Mouse (Mus musculus): ENCODE data around the gene Stard8. TPM values are rescaled to one million over a fixed set of nuclear protein-coding genes. Genes with fewer than 3 reads are reported as not detected.

Gene Stard8
- polyA plus RNA-seq, 1 experiment from 2014 or later: 6.7 TPM

DNA sequence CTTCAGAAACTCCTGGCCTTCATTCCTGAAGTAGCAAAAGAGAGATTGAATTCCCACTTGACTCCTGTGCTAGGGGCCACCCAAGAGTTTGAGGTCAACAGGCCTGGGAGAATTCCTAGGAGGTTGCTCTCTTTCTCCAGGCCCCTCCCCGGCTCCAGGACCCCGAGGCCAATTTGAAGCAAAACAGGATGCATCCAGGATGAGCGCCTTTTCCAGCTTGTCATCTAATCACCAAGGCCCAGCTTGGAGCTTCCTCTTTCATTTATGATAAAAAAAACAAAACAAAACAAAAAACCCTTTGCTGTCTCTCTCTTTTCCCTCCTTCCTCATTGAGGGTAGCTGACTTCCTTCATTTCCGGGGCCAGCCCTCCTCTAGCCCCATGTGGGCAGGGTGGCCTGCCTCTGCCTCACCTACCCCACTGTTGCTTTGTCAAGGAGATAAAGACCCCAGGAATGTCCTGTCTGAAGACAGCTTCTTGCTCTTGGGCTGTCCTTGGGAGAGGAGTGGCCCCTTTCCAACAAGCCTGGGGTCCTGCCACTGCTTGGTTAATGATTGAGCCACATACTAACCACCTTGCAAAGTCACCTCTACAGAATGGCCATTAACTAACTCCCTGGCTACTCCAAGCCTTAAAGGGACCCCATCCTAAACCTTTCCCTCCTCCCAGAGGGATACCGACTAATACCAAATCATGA, 43.5 kb downstream of the Stard8 start:
- Histone ChIP-seq H3K4me3 (replicated peaks) (no peak overlapping the region), H3K9me3 (no peaks in the 10 kb centered on the region), H3K9ac (replicated peaks) (no peak overlapping the region), H3K36me3 (no peaks in the 10 kb centered on the region), H3K4me1 (replicated peaks) (peaks cover 4% of the 10 kb centered on the region; the same call in 1 of the 2 replicates), H3K27ac (no peak overlapping the region), H3K4me2 (no peak overlapping the region), H3K27me3 (peaks cover 75% of the 10 kb centered on the region)
- ATAC-seq (ENCODE audit: insufficient number of reproducible peaks, insufficient read depth, low FRiP score, low TSS enrichment, low read depth): no peak
- 52% methylated on average over 5 of the region's 5 CpGs for WGBS

DNA sequence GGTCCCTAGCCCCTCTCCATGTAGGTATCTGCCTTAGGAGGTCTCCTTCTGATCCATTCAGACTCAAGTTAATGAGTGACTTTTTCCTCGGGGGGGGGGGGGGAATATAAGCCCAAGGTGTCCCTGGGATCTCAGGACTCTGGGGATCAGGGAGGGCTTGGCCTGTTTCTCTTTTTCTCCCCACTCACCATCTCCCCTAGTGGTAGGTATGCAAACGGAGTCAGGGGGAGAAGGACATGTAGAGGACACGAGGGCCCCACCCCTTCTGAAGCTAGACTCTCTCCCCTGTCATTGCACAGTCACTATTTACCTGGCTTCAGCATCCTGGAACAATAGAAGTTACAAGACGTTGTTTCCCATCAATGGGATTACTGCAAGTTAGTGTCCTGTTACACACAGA, 45.1 kb downstream of the Stard8 start:
- Histone ChIP-seq H3K9me3 (no peaks in the 10 kb centered on the region), H3K4me3 (replicated peaks) (no peak overlapping the region), H3K27ac (no peak overlapping the region), H3K4me2 (no peak overlapping the region), H3K4me1 (replicated peaks) (peaks cover 4% of the 10 kb centered on the region; the same call in 1 of the 2 replicates), H3K9ac (replicated peaks) (no peak overlapping the region), H3K27me3 (peaks cover 74% of the 10 kb centered on the region), H3K36me3 (no peaks in the 10 kb centered on the region)
- WGBS: 40% methylated on average over 4 of the region's 4 CpGs
- ATAC-seq (ENCODE audit: insufficient number of reproducible peaks, insufficient read depth, low FRiP score, low TSS enrichment, low read depth): no peak

DNA sequence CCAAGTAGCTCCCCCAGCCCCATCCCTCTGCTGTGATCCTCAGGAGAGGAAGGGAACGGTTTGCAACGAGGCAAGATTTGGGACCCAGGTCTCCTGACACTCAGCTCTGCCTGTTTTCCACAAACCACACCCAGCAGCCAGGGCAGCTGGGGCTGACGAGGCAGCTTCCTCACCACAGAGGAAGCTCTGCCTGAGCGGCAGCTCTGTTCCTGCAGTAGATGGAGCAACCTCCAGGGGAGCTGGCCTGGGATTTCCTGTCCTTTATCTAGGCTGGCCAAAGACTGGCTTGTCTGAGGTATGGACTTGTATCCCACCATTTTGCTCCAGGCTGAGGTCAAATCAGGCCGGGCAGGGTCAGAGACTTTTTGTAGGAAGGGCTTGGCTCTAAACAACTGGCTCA, 46.2 kb downstream of the Stard8 start:
- no peak overlapping the region for H3K27ac ChIP-seq
- WGBS: 58% methylated on average over 5 of the region's 5 CpGs
- peaks cover 70% of the 10 kb centered on the region for H3K27me3 ChIP-seq
- no peak for ATAC-seq (ENCODE audit: insufficient number of reproducible peaks, insufficient read depth, low FRiP score, low TSS enrichment, low read depth)
- H3K36me3 ChIP-seq: no peaks in the 10 kb centered on the region
- no peaks in the 10 kb centered on the region for H3K9me3 ChIP-seq
- no peak overlapping the region for H3K4me2 ChIP-seq
- H3K9ac ChIP-seq (replicated peaks): no peak overlapping the region
- no peak overlapping the region for H3K4me3 ChIP-seq (replicated peaks)
- H3K4me1 ChIP-seq (replicated peaks): peaks cover 4% of the 10 kb centered on the region; the same call in 1 of the 2 replicates

DNA sequence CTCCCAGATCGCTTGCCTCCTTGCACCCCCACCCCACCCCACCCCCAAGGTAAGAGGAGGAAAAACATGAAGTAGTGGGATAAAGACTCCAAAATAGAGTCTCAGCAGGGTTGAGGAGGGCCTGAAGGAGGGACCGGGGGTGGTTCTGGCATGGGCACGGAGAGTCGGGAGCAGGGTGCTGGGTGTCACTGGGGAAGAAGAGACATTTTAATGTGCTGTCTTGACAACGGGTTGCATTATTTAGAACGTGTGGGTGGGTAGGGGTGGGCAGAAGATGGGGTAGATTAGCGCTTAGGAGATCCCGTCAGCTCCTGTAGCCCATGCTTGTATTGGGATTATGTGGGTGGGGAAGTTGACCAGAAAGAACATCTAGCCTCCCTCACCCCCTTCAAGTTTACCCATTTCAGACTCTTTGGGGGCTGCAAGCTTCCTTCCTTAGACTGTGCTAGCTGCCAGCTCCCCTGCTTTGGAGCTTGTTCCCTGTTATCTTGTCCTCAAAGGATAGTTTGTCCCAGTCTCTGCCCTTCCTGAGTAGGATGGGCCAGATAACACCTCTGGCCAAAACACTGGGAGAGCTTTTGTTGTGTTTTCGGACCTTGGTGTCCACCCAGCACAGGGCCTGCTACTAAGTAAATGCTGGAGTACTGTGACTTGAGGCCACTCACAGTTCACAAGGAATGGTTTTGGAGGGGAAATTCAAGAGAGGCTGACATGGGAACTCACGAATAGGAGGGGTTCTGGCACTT, 47.9 kb downstream of the Stard8 start:
- Histone ChIP-seq H3K9me3 (no peaks in the 10 kb centered on the region), H3K36me3 (no peaks in the 10 kb centered on the region), H3K4me2 (no peak overlapping the region), H3K4me1 (replicated peaks) (peaks cover 4% of the 10 kb centered on the region; the same call in 1 of the 2 replicates), H3K4me3 (replicated peaks) (no peak overlapping the region), H3K9ac (replicated peaks) (no peak overlapping the region), H3K27me3 (peaks cover 67% of the 10 kb centered on the region), H3K27ac (no peak overlapping the region)
- 75% methylated on average over 8 of the region's 10 CpGs for WGBS
- no peak for ATAC-seq (ENCODE audit: insufficient number of reproducible peaks, insufficient read depth, low FRiP score, low TSS enrichment, low read depth)

DNA sequence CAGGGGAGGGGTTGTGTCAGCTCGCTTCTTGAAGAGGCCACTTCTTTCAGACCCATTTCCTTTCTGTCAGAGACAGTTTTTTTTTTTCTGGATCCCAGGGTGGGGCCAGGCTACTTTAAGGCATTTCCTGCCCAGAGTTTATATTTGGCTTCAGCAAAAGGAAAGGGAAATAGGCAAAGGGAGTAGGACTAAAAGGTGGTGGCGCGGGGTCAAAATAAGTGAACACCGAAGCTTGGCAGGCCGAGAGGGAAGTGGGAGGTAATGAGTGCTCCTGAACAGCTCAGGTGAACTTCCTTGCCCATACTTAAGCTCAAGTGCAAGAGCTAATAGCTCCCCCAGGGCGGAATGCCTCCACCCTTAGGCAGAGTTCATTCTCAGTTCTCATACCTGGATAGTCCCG, 49.2 kb downstream of the Stard8 start:
- Histone ChIP-seq H3K27me3 (peaks cover 57% of the 10 kb centered on the region), H3K4me1 (replicated peaks) (no peaks in the 10 kb centered on the region), H3K36me3 (no peaks in the 10 kb centered on the region), H3K4me3 (replicated peaks) (no peak overlapping the region), H3K4me2 (no peak overlapping the region), H3K27ac (no peak overlapping the region), H3K9ac (replicated peaks) (no peak overlapping the region), H3K9me3 (no peaks in the 10 kb centered on the region)
- WGBS: 78% methylated on average over 7 of the region's 7 CpGs
- no peak for ATAC-seq (ENCODE audit: insufficient number of reproducible peaks, insufficient read depth, low FRiP score, low TSS enrichment, low read depth)

DNA sequence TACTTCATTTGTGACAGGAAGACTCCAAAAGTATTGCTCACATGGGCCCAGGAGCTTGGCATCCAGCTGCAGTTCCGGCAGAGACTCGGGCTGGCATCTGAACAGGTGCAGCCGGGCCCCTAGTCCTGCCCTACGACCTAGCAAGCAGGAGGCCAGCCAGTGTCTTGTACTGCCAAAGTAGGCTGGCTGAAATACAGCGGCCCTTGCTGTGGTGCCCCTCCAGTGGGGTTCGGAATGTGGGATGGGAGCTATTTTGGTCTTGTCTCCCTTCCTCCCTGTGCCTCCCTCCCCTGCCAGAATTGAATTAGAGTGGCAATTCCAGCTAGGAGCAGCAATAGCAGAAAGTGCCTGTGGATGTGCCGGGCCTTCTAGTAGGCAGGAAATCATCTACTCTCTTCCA, 51.5 kb downstream of the Stard8 start:
- 76% methylated on average over 7 of the region's 7 CpGs for whole genome bisulfite sequencing
- no peak for ATAC-seq (ENCODE audit: insufficient number of reproducible peaks, insufficient read depth, low FRiP score, low TSS enrichment, low read depth)
- no peaks in the 10 kb centered on the region for H3K4me1 ChIP-seq (replicated peaks)

GRCm38 (mm10) chrX:99057772-99058440, 54.9 kb downstream of the Stard8 start:
- H3K9me3 ChIP-seq: no peaks in the 10 kb centered on the region
- no peak overlapping the region for H3K27ac ChIP-seq
- no peak overlapping the region for H3K9ac ChIP-seq (replicated peaks)
- no peaks in the 10 kb centered on the region for H3K36me3 ChIP-seq
- no peaks in the 10 kb centered on the region for H3K4me1 ChIP-seq (replicated peaks)
- H3K4me2 ChIP-seq: no peak overlapping the region
- no peak for ATAC-seq (ENCODE audit: insufficient number of reproducible peaks, insufficient read depth, low FRiP score, low TSS enrichment, low read depth)
- peaks cover 57% of the 10 kb centered on the region for H3K27me3 ChIP-seq
- WGBS: 46% methylated on average over 6 of the region's 6 CpGs
- no peak overlapping the region for H3K4me3 ChIP-seq (replicated peaks)

More for the DNA sequence above, 51.5 kb downstream of the Stard8 start:
- H3K4me2 ChIP-seq: no peak overlapping the region
- H3K9me3 ChIP-seq: no peaks in the 10 kb centered on the region
- peaks cover 51% of the 10 kb centered on the region for H3K27me3 ChIP-seq
- no peak overlapping the region for H3K4me3 ChIP-seq (replicated peaks)
- no peaks in the 10 kb centered on the region for H3K36me3 ChIP-seq
- no peak overlapping the region for H3K9ac ChIP-seq (replicated peaks)
- H3K27ac ChIP-seq: no peak overlapping the region

DNA sequence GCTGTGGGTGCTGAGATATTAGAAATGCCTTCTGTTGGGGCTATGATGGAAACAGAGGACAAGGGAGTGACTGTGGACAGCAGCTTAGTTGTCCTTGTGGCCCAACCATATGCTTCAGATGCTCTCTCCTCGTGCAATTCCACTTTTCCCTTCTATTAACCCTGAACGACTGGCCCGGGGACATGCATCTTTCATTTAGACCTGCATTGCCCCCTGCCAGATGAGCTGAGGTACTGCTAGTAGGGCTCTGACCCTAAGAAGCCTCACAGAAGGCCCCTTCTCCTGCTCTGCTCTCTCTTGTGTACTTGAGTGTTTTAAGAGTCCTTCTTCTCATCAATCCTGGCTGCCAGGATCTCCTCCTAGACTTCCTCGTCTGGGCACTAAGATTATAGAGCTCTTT, 56.1 kb downstream of the Stard8 start:
- H3K9ac ChIP-seq (replicated peaks): no peak overlapping the region
- H3K27ac ChIP-seq: no peak overlapping the region
- no peak overlapping the region for H3K4me2 ChIP-seq
- 36% methylated on average over 4 of the region's 4 CpGs for WGBS
- no peaks in the 10 kb centered on the region for H3K4me1 ChIP-seq (replicated peaks)
- H3K27me3 ChIP-seq: peaks cover 52% of the 10 kb centered on the region
- H3K36me3 ChIP-seq: no peaks in the 10 kb centered on the region
- H3K9me3 ChIP-seq: no peaks in the 10 kb centered on the region
- no peak for ATAC-seq (ENCODE audit: insufficient number of reproducible peaks, insufficient read depth, low FRiP score, low TSS enrichment, low read depth)
- H3K4me3 ChIP-seq (replicated peaks): no peak overlapping the region

DNA sequence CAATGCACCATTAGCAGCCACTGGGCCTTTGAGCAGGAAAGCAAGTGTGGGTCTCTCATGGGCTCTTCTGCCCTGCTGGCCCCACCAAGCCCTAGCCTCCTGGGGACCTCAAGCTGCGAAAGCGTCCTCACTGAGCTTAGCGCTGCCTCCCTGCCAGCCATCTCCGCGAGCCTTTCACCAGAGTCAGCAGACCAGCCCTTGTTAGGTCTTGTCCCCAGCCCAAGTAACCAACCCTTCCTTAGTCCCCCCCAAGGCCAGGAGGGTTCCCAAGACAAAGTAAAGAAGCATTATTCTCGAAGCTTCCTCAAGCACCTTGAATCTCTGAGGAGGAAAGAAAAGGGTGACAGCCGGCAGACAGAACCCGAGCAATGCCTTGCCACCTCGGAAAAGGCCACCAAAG, 62.5 kb downstream of the Stard8 start:
- no peaks in the 10 kb centered on the region for H3K4me1 ChIP-seq (replicated peaks)
- no peaks in the 10 kb centered on the region for H3K36me3 ChIP-seq
- H3K4me3 ChIP-seq (replicated peaks): no peak overlapping the region
- H3K27me3 ChIP-seq: peaks cover 67% of the 10 kb centered on the region
- 89% methylated on average over 9 of the region's 9 CpGs for WGBS
- no peak overlapping the region for H3K27ac ChIP-seq
- H3K9ac ChIP-seq (replicated peaks): no peak overlapping the region
- H3K4me2 ChIP-seq: no peak overlapping the region
- no peak for ATAC-seq (ENCODE audit: insufficient number of reproducible peaks, insufficient read depth, low FRiP score, low TSS enrichment, low read depth)
- no peaks in the 10 kb centered on the region for H3K9me3 ChIP-seq

- Histone ChIP-seq H3K27ac (no peak overlapping the region), H3K4me3 (replicated peaks) (no peak overlapping the region), H3K4me1 (replicated peaks) (no peaks in the 10 kb centered on the region), H3K27me3 (peaks cover 69% of the 10 kb centered on the region), H3K9me3 (no peaks in the 10 kb centered on the region), H3K36me3 (no peaks in the 10 kb centered on the region), H3K9ac (replicated peaks) (no peak overlapping the region), H3K4me2 (no peak overlapping the region)
- no peak for ATAC-seq (ENCODE audit: insufficient number of reproducible peaks, insufficient read depth, low FRiP score, low TSS enrichment, low read depth)
- WGBS: 85% methylated on average over 9 of the region's 9 CpGs
Measured at GRCm38 (mm10) chrX:99066550-99066949, 63.5 kb downstream of the Stard8 start.

- peaks cover 66% of the 10 kb centered on the region for H3K27me3 ChIP-seq
- H3K4me2 ChIP-seq: no peak overlapping the region
- WGBS: 77% methylated on average over 7 of the region's 7 CpGs
- no peak for ATAC-seq (ENCODE audit: insufficient number of reproducible peaks, insufficient read depth, low FRiP score, low TSS enrichment, low read depth)
- H3K27ac ChIP-seq: no peak overlapping the region
- no peak overlapping the region for H3K4me3 ChIP-seq (replicated peaks)
- no peaks in the 10 kb centered on the region for H3K36me3 ChIP-seq
- no peaks in the 10 kb centered on the region for H3K9me3 ChIP-seq
- no peaks in the 10 kb centered on the region for H3K4me1 ChIP-seq (replicated peaks)
- H3K9ac ChIP-seq (replicated peaks): no peak overlapping the region
Measured at GRCm38 (mm10) chrX:99067232-99067631, 64.2 kb downstream of the Stard8 start.

Measured in limb, embryonic 12.5 days (tissue).